Mouse (Mus musculus): ENCODE data around the gene Cct8l1. TPM values are rescaled to one million over a fixed set of nuclear protein-coding genes. Genes with fewer than 3 reads are reported as not detected.

The Cct8l1 gene
- polyA plus RNA-seq, 1 experiment from 2014 or later = 0.13 TPM

GRCm38 (mm10) chr5:25556363-25556762, 40.5 kb downstream of the Cct8l1 start:
- H3K27ac ChIP-seq = no peak overlapping the region
- no peak overlapping the region for H3K4me3 ChIP-seq
- H3K9ac ChIP-seq = no peak overlapping the region
- H3K27me3 ChIP-seq (replicated peaks) = no peaks in the 10 kb centered on the region
- H3K36me3 ChIP-seq = no peaks in the 10 kb centered on the region
- 85% methylated on average over 5 of the region's 5 CpGs for WGBS
- H3K4me2 ChIP-seq (replicated peaks) = no peak overlapping the region
- ATAC-seq (ENCODE audit: low FRiP score, low read depth) = no peak
- no peaks in the 10 kb centered on the region for H3K4me1 ChIP-seq
- H3K9me3 ChIP-seq = no peaks in the 10 kb centered on the region

Other genes with a start within 250 kb of the Cct8l1 start
- gene Kmt2c, start 17.3 kb upstream of the Cct8l1 start, polyA plus RNA-seq (2016; fragmentation: Nextera tagmentation; extraction: Ambion mirVana) = 22.4 and 23.8 TPM in 2 replicates
- gene Xrcc2, start 189.8 kb downstream of the Cct8l1 start, polyA plus RNA-seq (2016; fragmentation: Nextera tagmentation; extraction: Ambion mirVana) = 8.2 TPM in 2 replicates
- 13.4 and 13.8 TPM in 2 replicates for gene Actr3b, start 243.9 kb downstream of the Cct8l1 start, polyA plus RNA-seq (2016; fragmentation: Nextera tagmentation; extraction: Ambion mirVana)

Measured in neural tube, embryonic 12.5 days (tissue).